Mouse (Mus musculus) CH12F3 (cell line): ENCODE measurements at regions not wholly inside any gene's neighbourhood (a gene's known extent, or its start where the extent isn't known, plus 50 kb on each side); places are given as distances from the start of the nearest gene placed in this dataset.
"Not testable (repeated sequence)": the region's sequence is repeated elsewhere in the genome, so short reads cannot be mapped to it uniquely, and the experiment has no call there.

Experiments
- in situ Hi-C: fragments of 300-500 bp; cut with MboI; formaldehyde crosslinking; loops from 2 replicates; pipeline ENCODE4 v1.14.3; 2020; ENCODE audit warnings: low sequenced_read_pairs

DNA sequence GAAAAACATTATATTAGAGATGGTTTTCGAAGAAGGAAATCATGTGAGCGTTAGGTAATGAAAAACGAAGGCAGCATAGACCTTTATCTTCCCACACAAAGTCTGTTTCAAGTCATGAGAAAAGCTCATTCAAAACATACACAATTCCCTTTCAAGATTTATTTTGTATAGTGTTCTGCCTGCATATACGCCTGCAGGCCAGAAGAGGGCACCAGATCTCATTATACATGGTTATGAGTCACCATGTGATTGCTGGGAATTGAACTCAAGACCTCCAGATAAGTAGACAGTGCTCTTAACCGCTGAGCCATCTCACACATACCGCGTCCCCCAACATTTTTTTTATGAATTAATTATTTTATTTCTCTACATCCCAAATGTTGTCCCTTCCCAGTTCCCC lies 578.3 kb upstream of the Ccdc54 start:
- in situ Hi-C loops, result no loop called here

DNA sequence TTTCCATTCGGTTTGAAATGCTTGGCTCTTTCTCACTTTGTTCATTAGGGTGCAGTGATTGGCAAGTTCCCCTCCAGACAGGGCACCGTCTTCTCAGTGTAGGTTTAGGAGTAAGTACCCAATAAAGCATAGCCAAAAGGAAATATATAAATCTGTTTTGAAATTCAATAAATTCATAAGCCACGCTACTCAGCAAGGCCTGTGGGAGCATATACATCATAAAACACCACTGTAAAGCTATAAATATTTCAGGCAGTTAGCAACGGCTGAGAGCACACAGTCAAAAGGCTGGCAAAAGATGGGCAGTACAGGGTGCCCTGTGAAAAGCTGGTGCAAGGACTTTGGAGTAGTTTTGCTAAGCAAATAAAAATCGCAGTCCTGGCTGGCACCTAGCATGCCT lies 569.8 kb upstream of the Ccdc54 start:
- in situ Hi-C loops, result no loop called here

DNA sequence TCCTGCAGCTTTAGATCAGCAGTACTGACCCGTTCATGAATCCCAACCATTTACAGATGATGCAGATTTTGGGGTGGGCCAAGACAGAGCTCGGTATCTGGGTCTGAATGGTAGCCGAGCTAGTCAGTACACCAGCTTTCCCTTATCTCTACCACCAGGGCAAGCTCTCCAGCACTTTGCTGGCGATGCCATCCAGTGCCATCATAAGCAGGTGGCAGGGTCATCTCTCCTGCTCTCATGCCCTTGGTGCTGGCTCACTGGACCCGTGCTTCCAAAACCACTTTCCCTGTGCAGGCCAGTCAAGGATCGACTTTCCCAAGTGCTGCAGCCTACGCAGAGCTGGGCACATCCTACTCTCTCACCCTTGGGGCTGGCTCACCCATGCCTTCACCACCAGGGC lies 547.6 kb upstream of the Ccdc54 start:
- in situ Hi-C loops, result no loop called here

DNA sequence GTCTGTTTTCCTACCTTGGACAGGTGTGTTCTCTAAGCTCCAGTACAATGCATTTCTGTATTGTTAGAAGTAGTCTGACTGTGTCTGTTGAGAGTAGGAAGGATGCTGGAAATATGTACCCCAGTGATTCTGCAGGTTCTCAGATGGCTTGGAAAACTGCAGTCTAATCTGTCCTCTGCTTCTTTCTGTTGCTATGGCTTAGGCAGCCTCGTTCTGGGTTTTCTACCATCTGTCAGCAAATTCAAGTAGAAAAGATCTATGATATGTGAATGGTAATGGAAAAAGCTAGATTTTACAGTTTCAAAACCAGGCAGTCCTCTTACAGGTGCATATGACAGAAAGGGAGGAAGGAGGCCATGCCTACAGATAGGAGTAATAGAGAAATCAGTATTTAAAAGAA lies 528.9 kb upstream of the Ccdc54 start:
- in situ Hi-C loops, result no loop called here

DNA sequence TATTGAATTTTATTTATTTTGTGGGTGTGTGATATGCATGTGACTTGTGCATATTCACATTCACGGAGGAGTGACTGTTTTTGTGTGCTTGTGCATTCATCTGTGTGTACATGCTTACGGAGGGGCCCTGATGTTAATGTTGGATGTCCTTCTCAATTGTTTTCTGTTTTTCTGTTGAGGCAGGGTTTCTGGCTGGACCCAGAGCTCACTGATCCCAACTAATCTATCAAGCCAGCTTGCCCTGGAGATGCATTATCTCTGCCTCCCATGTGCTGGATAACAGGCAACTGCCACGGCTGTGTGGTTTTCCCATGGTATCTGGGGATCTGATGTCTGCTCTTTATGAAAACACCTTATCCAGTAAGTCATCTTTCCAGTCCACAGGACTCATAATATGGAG lies 527.4 kb upstream of the Ccdc54 start:
- in situ Hi-C loops, result no loop called here

DNA sequence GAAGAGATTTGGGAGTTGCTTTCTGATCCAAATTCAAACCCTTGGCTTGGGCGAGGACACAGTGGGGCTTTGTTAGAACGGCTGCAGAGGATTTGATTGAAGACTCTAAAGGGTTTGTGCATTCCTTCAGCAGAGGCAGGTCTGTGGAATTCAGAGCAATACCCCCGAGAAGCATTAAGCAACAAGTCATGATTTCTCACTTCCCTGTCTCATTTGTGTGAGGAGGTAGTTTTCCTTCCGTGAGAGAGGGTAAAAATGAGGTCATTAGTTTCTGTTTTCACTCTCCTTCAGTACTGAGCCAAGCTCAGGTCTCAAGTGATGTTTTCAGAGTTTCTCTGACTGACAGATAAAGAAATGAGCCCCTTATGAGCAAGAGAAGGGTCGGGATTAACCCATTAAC lies 526.9 kb upstream of the Ccdc54 start:
- in situ Hi-C loops, result no loop called here

DNA sequence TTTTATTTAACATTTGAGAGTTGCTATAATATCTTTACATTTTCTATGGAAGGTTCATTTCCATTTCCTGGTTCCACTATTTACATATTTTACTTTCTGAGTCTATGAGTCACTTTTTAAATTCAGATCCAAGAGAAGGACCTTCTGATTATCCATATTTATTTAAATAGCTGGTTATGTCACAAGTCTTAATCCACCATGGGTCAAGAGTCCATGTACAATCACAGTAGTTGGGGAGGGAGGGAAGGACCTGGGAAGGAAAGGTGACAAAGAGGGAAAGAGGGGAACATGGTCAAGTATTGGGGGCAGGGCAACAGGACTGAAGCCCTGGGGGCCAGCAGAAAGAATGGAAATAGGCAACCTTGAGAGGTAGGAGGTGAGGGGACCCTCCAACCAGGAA lies 518.9 kb upstream of the Ccdc54 start:
- in situ Hi-C loops, result no loop called here

DNA sequence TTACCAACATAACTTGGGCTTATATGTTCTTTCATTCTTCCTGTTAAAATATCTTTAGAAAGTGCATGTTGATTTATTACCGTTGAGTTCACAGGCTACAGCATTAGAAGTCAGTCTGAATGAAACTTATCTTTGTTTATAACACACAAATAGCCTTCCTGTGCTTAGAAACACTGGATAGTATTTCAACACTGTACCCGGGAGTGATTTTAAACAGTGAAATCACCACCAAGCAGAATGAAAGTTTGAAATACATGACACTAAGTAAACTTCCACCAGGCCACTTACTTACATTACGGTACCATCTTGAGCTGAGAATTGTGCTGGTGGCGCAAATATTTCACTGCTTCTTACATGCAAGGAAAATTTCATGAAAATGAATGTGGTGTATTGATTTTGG lies 516.5 kb upstream of the Ccdc54 start:
- in situ Hi-C loops, result no loop called here

DNA sequence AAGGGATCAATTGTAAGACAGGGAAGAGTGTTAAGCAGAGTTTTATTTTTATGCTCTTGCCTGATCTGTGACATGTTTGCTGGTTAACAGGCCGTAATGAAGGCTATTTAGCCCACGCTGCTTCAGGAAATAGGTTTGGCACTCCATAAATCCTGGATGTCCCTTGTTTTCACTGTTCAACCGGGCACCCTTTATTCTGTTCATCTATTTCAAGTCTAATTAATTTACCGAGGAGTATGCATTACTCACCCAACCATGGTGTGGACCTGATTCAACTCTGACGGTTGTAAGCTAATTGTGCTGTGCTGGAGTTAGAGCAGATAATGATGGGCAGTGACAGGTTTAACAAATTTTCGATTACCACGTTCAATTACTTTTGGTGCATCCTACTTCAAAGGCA lies 495.6 kb upstream of the Ccdc54 start:
- in situ Hi-C loops, result no loop called here

DNA sequence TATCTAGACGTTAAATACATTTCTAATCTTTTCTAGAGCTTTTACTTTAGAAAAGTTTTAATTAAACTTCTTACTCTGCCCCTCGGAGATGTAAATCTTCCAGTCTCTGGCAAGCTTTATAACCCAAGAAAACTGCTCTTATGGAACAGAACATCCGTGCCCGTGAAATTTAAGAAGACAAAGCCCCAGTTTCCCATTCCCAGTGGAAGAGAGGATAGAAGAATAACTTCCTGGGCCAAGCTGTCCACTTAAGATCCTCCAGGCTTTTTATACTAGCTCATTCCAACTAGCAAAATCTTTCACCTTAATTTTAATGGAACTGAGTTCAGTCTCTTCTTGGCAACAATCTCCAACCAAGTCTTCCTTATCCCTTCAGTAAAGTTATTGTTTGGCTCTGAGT lies 489.2 kb upstream of the Ccdc54 start:
- in situ Hi-C loops, result no loop called here

DNA sequence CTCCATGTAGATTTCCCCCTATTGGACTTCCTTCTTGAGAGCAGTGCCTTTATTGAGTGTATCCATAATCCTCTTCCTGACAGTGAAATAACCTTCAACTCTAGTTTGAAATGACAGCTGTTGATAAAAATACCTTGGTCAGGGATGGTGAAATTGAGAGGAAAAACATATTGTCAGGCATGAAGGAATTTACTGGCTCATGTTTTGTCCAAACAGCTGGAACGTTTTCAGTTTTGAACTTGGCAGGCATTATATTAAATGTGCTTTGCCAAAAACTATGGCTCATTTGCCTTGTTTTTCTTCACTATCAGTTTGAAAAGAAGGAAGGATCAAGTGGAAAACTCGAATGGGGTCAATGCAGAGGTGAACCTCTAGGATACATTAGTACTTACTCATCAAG lies 457.7 kb upstream of the Ccdc54 start:
- in situ Hi-C loops, result no loop called here

DNA sequence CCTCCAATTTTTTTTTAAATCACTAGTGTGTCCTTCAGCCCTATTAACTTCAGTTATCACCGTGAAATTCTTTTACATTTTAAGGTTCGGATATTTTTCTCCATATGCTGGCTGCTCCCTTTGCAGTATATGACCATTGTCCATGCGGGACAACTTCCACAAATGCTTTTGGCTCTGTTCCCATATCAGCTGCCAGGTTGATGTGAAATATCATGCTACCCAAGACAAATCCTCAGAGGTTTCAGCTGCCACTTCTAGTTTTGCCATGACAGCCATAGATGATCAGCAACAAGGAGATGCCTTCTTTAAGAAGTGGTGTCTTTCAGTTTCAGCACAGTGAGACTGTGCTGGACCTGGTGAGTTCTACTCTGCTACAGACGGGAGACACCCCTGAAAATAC lies 457.2 kb upstream of the Ccdc54 start:
- in situ Hi-C loops, result no loop called here

DNA sequence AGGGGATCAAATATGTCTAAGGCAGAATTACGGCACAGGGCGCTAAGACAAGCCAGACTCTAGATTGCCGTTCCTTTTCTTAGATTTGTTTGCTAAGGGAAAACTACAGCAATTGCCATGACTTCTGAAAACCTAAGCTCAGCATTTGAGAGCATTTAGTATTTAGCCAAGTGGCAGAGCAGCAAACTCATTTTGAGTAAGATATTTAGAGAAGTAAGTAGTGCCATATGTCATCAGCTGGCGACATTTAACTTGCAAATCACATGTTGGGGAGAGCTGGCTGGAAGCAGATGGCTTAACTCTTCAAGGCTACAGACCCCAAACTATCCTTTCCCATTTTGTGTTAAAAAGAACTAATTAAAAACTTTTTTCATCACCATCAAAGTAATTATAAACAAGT lies 450.4 kb upstream of the Ccdc54 start:
- in situ Hi-C loops, result no loop called here

DNA sequence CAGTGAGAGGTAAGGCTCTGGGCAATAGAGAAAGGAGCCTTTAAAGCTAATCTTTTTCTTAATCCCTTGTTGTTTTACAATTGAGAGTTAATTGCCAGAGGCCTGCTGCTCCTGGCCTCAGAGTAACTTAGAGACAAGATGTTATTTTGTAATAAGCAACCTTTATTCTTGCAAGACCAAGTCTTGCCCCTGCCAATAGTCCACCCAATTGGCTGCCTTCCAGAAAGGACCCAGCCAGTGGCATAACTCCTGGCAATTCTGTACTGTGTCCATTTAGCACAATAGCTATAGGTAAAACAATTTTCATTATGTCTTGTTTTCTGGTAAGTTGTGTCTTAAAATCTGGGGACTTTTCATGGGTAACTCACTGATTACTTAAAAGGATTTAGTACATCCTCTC lies 411.9 kb upstream of the Ccdc54 start:
- in situ Hi-C loops, result no loop called here

DNA sequence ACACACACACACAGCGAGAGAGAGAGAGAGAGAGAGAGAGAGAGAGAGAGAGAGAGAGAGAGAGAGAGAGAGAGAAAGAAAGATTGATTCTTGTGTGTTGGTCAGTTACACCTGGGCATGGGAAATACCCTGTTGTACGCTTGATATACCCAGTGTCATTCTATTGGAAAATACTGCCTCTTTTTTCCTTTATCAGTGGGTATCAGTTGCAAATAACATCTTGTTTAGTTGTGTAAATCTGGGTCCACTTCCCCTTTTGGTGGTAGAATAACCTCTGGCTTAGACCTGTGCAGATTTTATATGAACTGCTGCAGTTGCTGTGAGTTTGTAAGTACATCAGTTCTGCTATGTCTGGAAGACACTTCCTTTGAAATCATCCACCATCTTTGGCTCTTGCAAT lies 373.4 kb upstream of the Ccdc54 start:
- in situ Hi-C loops, result no loop called here

DNA sequence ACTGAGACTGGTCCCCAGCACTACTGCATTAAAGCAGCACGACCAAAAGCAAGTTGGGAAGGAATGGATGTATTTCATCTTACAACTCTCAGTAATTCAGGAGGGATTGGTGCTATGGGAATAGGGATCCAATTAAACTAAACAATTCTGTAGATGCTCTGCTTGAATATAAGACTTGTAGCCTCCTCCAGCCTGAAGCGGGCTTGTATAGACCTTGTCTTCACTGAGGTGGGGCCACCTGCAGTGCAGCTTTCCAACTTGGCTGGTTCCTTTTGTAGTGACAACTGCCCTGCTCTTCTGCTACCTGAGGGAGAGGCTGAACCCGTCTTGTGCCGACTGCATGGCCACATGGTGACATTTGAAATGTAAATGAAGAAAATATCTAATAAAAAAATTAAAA lies 353.1 kb upstream of the Ccdc54 start:
- in situ Hi-C loops, result no loop called here

DNA sequence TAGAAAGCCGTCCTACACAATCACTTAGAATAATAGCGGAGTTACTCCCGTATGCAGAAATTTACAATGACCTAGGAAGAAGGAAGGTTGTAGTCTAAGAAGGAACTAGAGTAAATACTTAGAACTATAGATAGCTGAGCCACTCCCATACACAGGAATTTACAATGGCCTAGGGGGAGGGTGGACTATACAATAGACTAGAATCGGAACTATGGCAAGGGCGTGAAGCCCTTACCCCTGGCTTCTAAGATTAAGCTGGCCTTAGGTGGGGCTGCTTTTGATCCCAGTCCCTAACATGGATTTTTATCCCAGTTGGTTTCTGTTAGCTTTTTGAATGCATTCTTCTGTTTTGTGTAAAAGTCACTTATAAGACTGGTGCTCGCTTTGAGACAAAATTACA lies 352.6 kb upstream of the Ccdc54 start:
- in situ Hi-C loops, result not testable (repeated sequence)

DNA sequence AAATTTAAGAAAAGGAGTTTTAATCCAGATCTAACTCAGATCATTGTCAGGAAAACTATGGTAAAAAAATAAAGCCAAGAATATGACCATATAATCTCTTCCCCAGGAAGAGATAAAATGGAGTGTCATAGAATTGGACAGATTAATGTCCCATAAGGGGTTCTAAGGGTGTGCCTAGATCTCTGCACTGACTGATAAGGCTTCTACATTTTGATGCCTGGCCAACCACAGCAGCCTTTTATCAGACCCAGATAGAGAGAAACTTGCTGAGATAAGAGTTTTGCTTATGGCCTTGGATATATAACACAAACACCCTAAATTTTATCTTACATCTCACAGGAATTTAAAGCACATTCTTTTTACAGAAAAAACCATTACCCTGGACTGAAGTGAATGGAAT lies 351.3 kb upstream of the Ccdc54 start:
- in situ Hi-C loops, result no loop called here

DNA sequence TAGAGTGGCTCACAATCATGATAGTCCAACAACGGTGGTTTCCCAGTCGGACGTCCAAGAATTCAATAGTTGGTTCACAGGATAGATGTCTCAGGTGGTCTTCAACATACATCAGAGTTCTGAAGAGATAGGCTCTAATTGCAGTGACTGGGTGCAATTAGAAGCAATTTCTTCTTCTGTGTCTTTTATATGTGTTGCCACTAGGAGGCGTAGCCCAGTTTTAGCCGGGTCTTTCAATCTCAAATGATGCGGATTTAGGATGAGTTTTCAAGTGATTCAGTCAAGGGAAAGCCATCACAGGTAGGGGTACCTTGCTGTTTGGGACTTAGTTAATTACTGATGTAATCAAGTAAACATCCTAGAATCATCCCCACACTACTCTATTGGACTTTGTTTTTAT lies 348.4 kb upstream of the Ccdc54 start:
- in situ Hi-C loops, result no loop called here

DNA sequence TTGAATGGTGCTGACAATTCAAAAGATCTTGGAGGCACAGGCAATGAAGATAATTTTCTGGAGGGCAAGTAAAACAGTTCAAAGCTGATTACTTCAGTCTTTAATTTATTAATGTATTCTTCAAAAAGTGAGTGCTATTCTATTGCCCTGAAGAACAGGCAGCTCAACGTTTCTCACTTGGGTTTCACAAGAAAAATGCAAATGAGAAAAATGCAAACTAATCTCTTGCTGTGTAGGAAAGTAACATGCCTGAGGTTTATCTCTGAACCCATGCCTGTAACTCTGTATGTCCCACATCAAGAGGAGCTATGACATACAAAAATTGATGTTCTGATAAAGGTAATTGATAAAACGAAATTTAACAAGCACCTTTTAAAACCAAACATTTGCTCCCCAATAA lies 316.8 kb upstream of the Ccdc54 start:
- in situ Hi-C loops, result no loop called here

DNA sequence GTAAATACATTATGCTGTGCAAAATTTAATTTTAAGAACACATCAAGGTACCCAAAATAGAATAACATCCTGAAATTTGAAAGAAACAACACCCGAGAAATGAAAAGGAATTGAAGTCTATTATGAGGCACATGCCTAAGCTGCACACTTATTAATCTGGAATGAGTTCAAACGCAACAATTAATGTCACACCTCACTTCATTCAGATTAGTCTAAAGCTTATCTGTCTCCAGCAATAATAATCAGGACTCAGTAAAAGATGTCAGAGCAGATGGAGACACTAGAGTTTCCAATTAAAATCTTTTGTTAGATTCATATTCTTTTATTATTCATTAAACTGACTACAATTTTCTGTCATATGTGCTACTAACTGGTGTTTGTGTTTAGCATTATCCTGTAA lies 308.2 kb upstream of the Ccdc54 start:
- in situ Hi-C loops, result no loop called here

DNA sequence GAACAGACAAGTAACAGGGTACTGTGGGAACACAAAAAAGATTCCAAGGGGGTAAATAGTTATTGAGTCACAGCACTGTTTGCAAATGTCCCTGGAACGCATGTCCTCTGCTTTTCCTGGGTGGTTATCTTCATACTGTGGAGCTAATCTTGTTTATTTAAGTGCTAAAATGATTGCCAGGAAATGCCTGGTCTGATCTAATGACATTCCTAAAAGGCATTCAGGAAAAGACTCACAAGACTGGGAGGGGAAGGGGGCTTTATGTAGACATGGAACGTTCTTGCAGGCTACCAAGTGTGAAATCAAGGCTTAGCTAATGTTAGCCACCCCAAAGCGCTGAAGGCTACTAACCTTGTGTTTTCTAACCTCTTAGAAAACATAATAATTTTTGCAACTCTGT lies 287.0 kb upstream of the Ccdc54 start:
- in situ Hi-C loops, result no loop called here

DNA sequence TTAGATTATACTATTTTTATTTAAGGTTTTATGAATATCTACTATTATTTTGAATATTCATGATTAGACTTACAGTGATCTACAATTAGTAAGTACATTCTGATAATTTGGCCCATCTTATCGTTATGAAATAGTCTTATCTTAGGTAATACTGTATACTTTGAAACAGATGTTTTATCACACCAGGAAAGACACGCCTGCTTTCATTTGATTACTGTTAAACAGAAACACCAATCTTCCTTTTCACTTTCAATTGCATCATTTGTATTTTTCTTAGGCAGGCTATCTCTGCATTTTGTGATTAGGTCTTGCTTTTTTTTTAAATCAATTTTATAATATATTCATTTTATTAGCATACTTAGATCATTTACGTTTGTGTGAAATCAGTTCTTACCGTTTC lies 280.4 kb upstream of the Ccdc54 start:
- in situ Hi-C loops, result no loop called here

DNA sequence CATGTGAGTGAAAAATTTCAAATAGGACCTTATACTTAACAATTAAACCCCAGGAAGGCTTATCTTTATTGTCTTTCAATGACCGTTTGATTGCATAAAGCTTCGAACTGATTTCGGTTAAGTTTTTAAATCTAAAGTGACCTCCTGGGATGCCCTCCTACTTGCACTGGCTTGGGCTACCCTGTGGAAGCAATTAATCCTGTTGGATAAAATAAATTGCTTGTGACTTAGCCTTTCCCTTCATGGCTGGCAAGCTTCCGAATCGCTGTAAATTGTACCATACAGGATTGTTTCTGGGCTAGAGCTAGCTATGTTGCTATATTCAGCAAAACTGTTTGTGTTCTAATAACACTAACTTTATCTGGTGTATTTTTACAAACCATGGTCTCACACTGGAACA lies 272.6 kb upstream of the Ccdc54 start:
- in situ Hi-C loops, result no loop called here
